Mouse (Mus musculus): ENCODE results near the gene Fam183b.
"Not testable (repeated sequence)": the region's sequence is repeated elsewhere in the genome, so short reads cannot be mapped to it uniquely, and the experiment has no call there.

Gene Fam183b

GRCm38 (mm10) chr11:58801558-58802228, at the start of gene Fam183b:
TSS of gene Fam183b (minus strand) at chr11:58801960.
- CTCF ChIA-PET: interaction anchor here (0.5 kb wide), 1 partner anchor 161 kb away, joined by 5 read pairs; the partner anchor contains the start of gene Trim58

DNA sequence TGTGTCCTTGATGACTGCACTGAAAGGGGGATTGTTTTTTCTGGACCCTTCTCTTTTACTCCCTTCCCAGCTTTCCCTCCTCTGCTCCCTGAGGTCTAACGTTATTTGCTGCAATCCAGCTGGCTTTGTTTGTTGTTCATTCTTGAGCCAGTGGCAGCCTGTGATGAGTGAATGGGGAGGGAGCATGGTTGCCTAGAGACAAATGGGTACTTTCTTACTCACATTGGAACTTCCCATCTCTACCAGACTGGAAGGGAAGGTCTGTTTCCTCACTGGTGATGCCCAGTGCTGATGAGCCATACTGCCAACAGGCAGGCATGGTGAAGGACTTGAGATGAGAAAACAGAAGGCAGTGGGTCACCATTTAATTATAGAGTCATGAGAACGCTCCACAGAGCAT, 48.0 kb upstream of the Fam183b start:
- CTCF ChIA-PET: no interaction called here

GRCm38 (mm10) chr11:58847636-58848035, 45.9 kb upstream of the Fam183b start:
- CTCF ChIA-PET: interaction anchor here (0.6 kb wide), 1 partner anchor 100 kb away, joined by 3 read pairs; no protein-coding TSS in a partner anchor

GRCm38 (mm10) chr11:58846919-58847461, 45.2 kb upstream of the Fam183b start, which contains the start of gene Gm12258:
TSS of gene Gm12258 (plus strand) at chr11:58847158.
- CTCF ChIA-PET: interaction anchor here (0.6 kb wide), 1 partner anchor 101 kb away, joined by 3 read pairs; no protein-coding TSS in a partner anchor

- CTCF ChIA-PET: not testable (repeated sequence)
Measured at GRCm38 (mm10) chr11:58838951-58839350, 37.2 kb upstream of the Fam183b start, which contains the start of gene Olfr311. TSS of gene Olfr311 (plus strand) at chr11:58839251.

DNA sequence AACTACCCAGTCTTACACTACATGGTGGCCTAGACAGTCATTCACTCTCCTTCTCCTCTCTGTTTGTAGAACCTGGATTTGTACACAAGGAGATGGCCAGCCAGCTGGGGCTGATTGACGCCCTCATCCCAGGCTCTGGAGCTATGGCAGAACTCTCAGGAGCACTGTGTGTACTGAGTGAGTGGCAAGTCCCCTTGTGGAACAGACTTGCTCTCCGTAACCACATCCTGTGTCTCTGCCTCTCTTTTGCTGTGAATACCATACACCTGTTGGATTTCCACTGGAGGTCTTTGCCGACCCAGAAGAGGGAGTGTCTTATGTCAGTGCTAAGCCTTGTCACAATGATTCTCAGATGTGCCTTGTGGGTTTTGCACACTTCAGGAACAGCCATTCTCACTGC, 30.8 kb upstream of the Fam183b start:
- CTCF ChIA-PET: not testable (repeated sequence)

DNA sequence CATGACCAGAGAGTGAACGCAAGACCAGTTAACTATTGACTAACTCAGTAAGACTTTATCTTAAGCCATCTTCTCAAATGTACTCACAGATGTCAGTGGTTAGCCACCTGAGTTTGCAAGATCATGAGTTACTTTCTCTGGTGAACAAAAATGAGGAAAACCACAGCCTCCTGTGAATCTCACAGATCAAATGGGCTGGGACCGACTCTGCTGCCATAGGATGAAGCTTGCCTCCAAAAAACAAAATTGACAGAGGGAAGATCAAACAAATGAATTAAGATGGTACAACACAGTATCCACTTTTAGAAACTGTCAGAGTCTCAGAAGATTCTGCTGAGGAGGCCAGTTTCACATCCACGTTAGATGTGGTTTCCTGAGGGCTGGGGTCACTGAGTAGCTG, 28.0 kb upstream of the Fam183b start:
- CTCF ChIA-PET: no interaction called here

GRCm38 (mm10) chr11:58828937-58829336, 27.2 kb upstream of the Fam183b start, which contains the start of gene Olfr312:
TSS of gene Olfr312 (plus strand) at chr11:58829237.
- CTCF ChIA-PET: not testable (repeated sequence)

- CTCF ChIA-PET: no interaction called here
Measured at GRCm38 (mm10) chr11:58815676-58816075, 13.9 kb upstream of the Fam183b start.

DNA sequence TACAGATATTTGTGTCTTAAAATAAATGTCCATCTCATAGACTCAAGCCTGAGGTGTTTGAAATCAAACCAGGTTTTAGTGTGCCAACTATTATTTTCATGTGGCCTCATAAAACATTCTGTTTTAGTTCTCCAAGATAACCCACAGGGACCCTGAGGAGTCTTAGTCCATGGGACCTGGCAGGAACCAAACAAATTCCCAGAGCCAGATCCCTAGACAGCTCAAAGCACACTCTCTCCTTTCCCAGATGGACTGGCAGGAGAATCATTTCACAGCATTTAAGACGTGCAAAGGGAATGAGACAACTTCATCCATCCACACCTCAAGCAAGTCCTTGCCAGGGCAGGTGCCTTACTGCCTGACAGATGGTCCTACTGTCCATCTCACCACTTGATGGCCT, 12.9 kb upstream of the Fam183b start, which contains the start of gene Olfr313:
Gene Olfr313, plus strand, starts transcription at position 301 of the 400 bp plus-strand sequence.
- CTCF ChIA-PET: not testable (repeated sequence)

DNA sequence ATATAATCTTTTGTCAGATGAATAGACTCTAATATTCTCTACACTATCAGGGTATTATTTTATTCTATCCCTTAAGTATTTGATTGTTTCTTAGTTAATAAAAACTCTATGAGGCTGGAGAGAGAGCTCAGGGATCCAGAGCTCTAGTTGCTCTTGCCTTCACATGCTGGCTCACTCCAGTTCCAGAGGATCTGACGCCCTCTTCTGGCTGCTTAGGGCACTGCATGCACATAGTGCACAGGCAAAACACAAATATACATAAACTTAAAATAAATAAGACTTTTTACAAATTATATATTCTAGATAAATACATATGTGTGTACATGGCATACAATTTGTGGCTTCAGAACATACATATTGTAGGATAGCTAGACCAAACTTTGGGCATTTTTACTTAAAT, 10.2 kb upstream of the Fam183b start:
- CTCF ChIA-PET: no interaction called here

DNA sequence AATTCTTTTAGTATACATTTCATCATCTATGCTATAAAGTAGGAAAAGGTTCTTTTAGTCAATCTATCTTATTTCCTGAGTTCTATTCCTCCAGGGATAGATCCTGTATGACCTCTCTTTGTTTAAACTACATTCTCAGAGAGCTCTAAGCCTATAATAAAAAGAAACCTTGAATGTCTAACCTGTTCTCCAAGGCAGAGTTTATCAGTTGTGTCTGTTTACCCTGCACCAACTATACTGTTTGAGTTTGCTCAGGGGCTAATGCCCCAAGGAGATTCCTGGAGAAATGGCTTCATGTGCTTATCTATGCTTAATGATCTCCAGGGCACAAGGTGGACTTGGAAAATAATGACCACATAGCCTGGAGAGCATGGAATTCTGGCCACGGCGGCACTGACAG, 2.6 kb upstream of the Fam183b start:
- CTCF ChIA-PET: no interaction called here

DNA sequence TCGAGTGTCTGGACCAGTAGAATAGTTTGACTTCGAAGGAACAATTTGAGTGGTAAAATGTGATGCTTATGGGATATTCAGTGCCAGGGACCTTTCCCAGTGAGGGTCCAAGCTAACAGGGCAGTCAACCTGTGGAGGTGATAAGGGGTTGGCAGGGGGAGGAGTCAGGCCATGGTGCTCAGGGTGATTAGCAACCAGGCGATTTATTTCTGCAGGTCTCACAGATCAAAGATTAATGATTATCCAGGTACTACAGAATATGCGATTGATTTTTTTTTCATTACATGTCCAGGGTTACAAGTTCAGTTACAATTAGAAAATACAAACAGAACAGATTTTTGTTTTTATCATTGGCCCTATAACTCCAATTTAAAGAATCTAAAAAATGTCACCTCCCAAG, 2.1 kb upstream of the Fam183b start:
- CTCF ChIA-PET: no interaction called here

- CTCF ChIA-PET: no interaction called here
Measured at GRCm38 (mm10) chr11:58799747-58800146, 2.0 kb downstream of the Fam183b start.

GRCm38 (mm10) chr11:58796850-58797249, 4.9 kb downstream of the Fam183b start:
- CTCF ChIA-PET: no interaction called here

GRCm38 (mm10) chr11:58795856-58796255, 5.9 kb downstream of the Fam183b start:
- CTCF ChIA-PET: no interaction called here

DNA sequence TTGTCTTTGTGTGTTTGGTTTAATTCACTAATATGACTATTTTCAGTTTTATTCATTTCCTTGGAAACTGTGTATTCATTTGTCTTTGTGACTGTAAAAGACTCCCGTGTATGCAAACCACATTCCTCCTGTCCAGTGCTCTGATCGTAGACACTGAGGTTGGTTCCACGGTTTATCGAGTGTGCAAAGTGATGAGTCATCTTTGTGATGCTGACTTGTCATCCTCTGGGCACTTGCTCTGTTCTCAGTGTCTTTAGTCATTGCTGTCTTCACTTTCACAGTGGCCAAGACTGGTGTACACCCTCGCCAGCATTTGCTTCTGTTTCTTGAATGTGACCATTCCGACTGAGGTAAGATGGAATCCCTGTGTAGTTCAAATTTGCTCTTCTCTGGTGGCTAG, 11.1 kb downstream of the Fam183b start:
- CTCF ChIA-PET: no interaction called here

DNA sequence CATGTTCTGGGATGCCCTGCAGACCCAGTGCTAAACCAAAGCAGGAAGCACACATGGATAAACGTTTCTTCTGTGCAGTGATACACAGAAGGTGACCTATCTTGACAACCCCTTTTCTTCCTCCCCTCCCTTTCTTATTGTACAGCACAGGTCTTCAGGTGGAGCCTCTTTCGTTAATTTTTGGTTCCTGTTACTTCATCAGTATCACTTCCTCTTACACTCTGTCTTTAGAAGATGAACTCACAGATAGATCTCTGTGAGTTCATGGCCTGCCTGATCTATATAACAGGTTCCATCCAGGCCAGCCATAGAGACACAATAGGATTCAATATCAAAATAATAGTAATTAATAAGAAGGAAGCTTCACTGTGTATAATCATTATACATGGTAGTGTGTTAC, 11.7 kb downstream of the Fam183b start:
- CTCF ChIA-PET: no interaction called here

DNA sequence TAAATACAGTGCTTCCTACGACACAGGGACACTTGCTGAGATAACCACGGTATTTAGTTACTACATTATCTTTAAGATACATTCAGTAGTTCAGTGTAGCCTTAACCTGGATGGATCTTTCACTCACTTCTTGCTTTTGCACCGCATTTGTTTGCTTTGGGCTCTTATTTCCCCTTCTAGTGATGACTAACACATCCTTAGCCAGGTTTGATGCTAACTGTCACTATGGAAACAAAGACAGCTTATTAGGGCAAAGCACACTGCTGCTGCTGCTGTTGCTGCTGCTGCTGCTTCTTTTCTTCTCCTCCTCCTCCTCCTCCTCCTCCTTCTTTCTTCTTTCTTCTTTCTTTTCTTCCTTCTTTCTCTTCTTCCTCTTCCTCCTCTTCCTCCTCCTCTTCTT, 12.2 kb downstream of the Fam183b start:
- CTCF ChIA-PET: no interaction called here

GRCm38 (mm10) chr11:58788346-58788745, 13.4 kb downstream of the Fam183b start:
- CTCF ChIA-PET: interaction anchor here (0.5 kb wide), 1 partner anchor 21 kb away, joined by 3 read pairs; no protein-coding TSS in a partner anchor

DNA sequence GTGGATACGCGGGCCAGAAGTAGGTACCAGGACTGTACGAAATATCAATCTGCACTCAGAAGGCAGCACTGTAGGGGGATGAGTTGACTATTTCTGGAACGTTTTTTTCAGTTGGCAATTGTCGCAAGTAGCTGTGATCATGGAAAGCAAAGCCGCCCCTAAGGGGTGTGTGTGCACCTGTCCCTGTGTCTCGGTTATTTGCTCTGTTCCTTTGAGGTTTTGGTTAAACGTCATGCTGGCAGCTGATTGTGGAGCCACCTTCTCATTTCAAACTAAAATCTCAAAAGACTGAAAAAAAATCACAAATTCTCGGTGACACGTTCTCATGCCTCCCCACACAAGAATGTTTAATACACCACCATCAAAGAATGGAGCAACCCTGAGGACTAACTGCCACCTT, 14.1 kb downstream of the Fam183b start:
- CTCF ChIA-PET: no interaction called here

GRCm38 (mm10) chr11:58784182-58784581, 17.6 kb downstream of the Fam183b start:
- CTCF ChIA-PET: interaction anchor here (0.7 kb wide), 1 partner anchor 28 kb away, joined by 3 read pairs; no protein-coding TSS in a partner anchor

- CTCF ChIA-PET: no interaction called here
Measured at GRCm38 (mm10) chr11:58782480-58783089, 19.2 kb downstream of the Fam183b start, which contains the start of gene Olfr314. TSS of gene Olfr314 (plus strand) at chr11:58782952.

Data from spleen, embryonic (tissue).